Mouse (Mus musculus) thymus, adult 2 months (tissue): ENCODE measurements around the gene Atp5b. TPM values are rescaled to one million over a fixed set of nuclear protein-coding genes. Genes with fewer than 3 reads are reported as not detected.

Source experiments
- DNase-seq: peaks from one replicate; pipeline ENCODE4 v3.0.0; 2021
- H3K27ac ChIP-seq: fragments of 200-500 bp; 2 replicates; pipeline ENCODE4 v1.5.1; 2012; ENCODE audit warnings: low read length, control low read depth; ENCODE audit not compliant: control insufficient read depth, insufficient read depth
- H3K27me3 ChIP-seq: fragments of 200-500 bp; 2 replicates; pipeline ENCODE4 v1.6.1; 2012; ENCODE audit warnings: mild to moderate bottlenecking, low read length, moderate library complexity, mixed read lengths; ENCODE audit not compliant: control insufficient read depth, insufficient read depth
- H3K36me3 ChIP-seq: fragments of 200-500 bp; 2 replicates; pipeline ENCODE4 v1.6.1; 2012; ENCODE audit warnings: mild to moderate bottlenecking, low read length, moderate library complexity; ENCODE audit not compliant: control insufficient read depth, insufficient read depth
- H3K4me1 ChIP-seq: fragments of 200-500 bp; replicated peaks from 2 replicates; pipeline ENCODE4 v1.6.1; 2012; ENCODE audit warnings: low read length; ENCODE audit not compliant: control insufficient read depth, insufficient read depth
- H3K4me3 ChIP-seq: fragments of 200-500 bp; 2 replicates; pipeline ENCODE4 v1.5.1; 2012; ENCODE audit warnings: mild to moderate bottlenecking, low read length, control low read depth, moderate library complexity; ENCODE audit not compliant: control insufficient read depth, insufficient read depth
- CTCF ChIP-seq: fragments of 200-500 bp; IDR thresholded peaks from 2 replicates; pipeline ENCODE4 v1.5.1; 2012; ENCODE audit warnings: mild to moderate bottlenecking, control low read depth, low read length, moderate library complexity, borderline replicate concordance; ENCODE audit not compliant: control insufficient read depth, poor library complexity, insufficient read depth; ENCODE audit errors: extremely low read depth
- POLR2A ChIP-seq: fragments of 200-500 bp; IDR thresholded peaks from 2 replicates; pipeline ENCODE4 v1.6.1; 2012; ENCODE audit warnings: mild to moderate bottlenecking, low read length, control low read depth, moderate library complexity; ENCODE audit not compliant: control insufficient read depth, poor library complexity, insufficient read depth; ENCODE audit errors: extremely low read depth
- WGBS: fragments of 180-500 bp; shearing (Covaris S2); methylation state at CpG from one replicate; pipeline ENCODE4 v1.1.7; 2018; 5-methylcytosine and 5-hydroxymethylcytosine counted together
- polyA plus RNA-seq: library from polyadenylated mRNA; depleted of rRNA; stranded (reverse); fragments of >200 nt; gene quantifications from 2 replicates; pipeline ENCODE4 v1.2.3, GENCODE M21; 2012; rRNA removed

Atp5b gene
- polyA plus RNA-seq, result 3,947 and 4,074 TPM in 2 replicates

DNA sequence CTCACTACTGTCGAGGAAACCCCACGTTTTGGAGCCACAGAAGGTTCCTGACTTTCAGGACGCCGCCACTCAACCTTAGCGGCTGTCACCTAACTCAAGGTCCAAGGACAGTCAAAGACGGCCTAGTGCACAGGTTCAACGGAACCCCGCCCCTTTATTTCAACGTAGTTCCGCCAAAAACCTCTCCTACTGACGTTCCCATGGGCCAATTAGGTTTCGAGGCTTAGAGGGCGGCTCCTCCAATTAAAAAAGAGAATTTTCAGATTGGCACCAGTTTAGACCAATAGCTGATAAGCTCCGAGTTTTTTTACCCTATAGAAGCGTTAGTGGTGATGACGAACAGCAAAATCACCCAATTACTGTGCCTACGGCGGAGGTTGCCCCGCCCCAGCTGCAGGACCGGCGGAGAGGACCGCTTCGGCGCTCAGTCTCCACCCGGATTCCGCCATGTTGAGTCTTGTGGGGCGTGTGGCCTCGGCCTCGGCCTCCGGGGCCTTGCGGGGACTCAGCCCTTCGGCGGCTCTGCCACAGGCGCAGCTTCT, at the start of gene Atp5b:
Gene Atp5b, plus strand, starts transcription at position 394 of the 542 bp plus-strand sequence.
- TF ChIP-seq CTCF, result no peak
- peak; percentile 79 for TF ChIP-seq POLR2A
- peaks cover 5% of the 10 kb centered on the region; the same call in 1 of the 2 replicates for H3K4me1 ChIP-seq

DNA sequence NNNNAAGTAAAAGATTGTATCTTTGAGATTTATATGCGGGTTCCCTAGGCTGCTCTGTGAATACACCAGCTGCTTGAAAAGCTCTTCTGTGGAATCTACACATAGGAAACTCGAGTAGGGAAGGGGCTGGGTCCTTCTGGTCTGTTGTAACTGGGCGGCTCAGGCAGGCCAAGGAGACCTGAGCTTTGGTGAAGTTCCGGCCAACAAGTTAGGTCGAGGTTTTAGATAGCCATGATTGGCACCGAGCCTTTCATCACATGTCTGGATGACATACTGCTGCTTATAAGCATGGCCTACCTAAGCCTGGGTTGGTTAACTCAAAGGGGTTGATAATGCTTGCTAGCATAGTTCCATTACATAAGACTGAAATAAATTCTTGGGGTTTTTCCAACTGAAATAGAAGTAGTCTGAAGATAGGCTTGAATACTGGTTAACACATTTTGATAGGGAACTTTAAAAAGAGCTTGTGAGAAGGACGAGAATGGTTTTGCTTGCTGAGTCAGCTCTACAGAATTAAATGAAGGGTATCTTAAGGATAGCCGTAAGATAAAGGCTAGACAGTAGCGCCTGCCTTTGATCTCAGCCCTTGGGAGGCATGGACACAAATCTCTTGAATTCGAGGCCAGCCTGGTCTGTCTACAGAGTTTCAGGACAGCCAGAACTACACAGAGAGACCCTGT, 46.2 kb upstream of the Atp5b start:
- H3K4me1 ChIP-seq, result peaks cover 23% of the 10 kb centered on the region
- H3K27me3 ChIP-seq, result no peaks in the 10 kb centered on the region
- 8% methylated on average over 10 of the region's 10 CpGs for WGBS
- no peak overlapping the region for H3K27ac ChIP-seq
- TF ChIP-seq POLR2A, result no peak
- TF ChIP-seq CTCF, result no peak
- peak overlapping the region; percentile 38 for H3K4me3 ChIP-seq
- no peak for DNase-seq
- H3K36me3 ChIP-seq, result peaks cover 22% of the 10 kb centered on the region

More for the DNA sequence above, at the start of gene Atp5b:
- peak; percentile 98 for DNase-seq
- H3K4me3 ChIP-seq, result peak within 1 kb of the TSS; percentile 92
- WGBS, result under 1% methylated on average over 34 of the region's 34 CpGs
- H3K27me3 ChIP-seq, result no peaks in the 10 kb centered on the region
- peaks cover 34% of the 10 kb centered on the region for H3K36me3 ChIP-seq
- peak within 1 kb of the TSS; percentile 76 for H3K27ac ChIP-seq

DNA sequence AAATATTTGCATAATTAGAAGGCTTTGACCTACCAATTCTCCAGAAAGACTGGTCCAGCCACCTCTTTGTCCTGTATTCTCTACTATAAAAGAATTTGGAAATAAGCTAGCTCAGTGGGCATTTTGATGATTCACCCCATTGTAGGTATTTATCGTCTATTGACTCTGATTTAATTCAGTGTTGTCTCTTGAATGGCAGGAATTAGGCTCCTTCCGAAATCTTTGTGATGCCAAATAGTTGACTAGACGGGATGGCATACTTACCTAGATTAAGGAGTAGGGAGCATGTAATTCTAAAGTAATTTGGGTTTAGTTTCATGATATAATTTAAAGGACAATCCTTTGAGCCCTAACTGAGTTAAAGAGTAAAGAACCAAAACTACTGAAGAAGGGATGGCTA, 45.2 kb upstream of the Atp5b start:
- Histone ChIP-seq H3K36me3 (peaks cover 24% of the 10 kb centered on the region), H3K4me3 (no peak overlapping the region), H3K4me1 (peaks cover 31% of the 10 kb centered on the region), H3K27me3 (no peaks in the 10 kb centered on the region), H3K27ac (no peak overlapping the region)
- no peak for DNase-seq
- 89% methylated on average over 3 of the region's 3 CpGs for WGBS
- TF ChIP-seq POLR2A, result no peak

DNA sequence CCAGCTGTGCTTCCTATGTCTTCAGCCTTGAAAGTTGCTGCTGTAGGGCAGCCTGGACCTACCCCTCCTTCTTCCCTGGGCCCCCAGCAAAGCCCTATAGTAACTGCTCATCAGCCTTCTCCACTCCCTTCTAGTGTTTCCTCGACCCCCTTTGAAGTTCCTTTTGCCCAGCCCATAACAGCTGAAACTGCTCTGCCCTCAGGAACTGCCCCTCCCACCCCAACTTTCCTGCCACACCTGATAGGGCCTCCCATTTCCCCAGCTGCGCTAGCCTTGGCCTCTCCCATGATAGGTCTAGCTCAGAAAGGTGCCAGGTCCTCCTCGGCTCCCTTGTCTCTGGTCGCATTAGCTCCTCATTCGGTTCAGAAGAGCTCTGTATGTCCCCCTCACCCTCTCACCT, 43.9 kb upstream of the Atp5b start:
- peaks cover 26% of the 10 kb centered on the region for H3K36me3 ChIP-seq
- DNase-seq, result peak; percentile 43
- no peaks in the 10 kb centered on the region for H3K27me3 ChIP-seq
- H3K4me3 ChIP-seq, result no peak overlapping the region
- TF ChIP-seq POLR2A (no peak), CTCF (no peak)
- peaks cover 40% of the 10 kb centered on the region for H3K4me1 ChIP-seq
- H3K27ac ChIP-seq, result no peak overlapping the region; the same call in 1 of the 2 replicates
- 12% methylated on average over 5 of the region's 5 CpGs for WGBS

DNA sequence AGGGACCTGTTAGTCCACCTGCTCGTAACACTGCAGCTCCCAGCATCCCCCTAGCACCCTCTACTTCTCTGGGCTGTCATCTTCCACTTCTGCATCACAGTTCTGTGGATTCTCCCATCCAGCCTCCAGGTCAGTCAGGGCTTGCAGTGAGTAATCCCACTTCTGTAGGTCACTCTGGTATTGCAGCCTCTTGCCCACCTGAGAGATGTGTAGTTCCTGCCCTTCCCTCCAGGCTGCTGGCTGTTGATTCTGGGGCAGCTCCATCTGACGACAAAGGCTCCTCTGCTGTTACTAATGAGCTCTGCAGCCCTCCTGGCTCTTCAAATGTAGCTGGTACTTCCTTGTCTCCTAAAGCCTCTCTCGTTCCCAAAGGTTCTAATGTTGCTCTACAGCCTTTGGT, 43.2 kb upstream of the Atp5b start:
- WGBS, result 93% methylated on average over 3 of the region's 3 CpGs
- peaks cover 39% of the 10 kb centered on the region for H3K4me1 ChIP-seq
- H3K36me3 ChIP-seq, result peaks cover 30% of the 10 kb centered on the region
- no peak for TF ChIP-seq CTCF
- no peak for TF ChIP-seq POLR2A
- no peaks in the 10 kb centered on the region for H3K27me3 ChIP-seq
- H3K4me3 ChIP-seq, result no peak overlapping the region
- no peak overlapping the region; the same call in 1 of the 2 replicates for H3K27ac ChIP-seq
- no peak for DNase-seq

DNA sequence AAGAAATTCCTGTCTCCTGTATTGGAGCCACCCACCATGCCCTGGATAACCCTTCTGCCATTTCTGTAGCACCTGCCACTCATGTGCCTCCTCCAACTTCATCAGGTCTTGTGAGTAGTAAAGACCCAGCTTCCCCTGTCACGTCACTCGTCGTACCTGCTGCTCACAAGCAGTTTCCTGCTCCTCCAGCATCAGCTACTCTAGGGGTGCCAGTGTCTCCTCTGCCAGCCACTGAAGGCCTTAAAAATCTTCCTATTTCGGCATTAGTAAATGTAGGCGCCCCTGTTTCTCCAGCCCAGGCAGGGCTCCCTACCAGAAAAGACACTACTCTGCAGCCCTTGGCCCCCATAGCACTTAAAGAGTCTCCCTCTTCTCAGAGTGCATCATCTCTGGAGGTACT, 42.8 kb upstream of the Atp5b start:
- WGBS, result 90% methylated on average over 5 of the region's 5 CpGs

DNA sequence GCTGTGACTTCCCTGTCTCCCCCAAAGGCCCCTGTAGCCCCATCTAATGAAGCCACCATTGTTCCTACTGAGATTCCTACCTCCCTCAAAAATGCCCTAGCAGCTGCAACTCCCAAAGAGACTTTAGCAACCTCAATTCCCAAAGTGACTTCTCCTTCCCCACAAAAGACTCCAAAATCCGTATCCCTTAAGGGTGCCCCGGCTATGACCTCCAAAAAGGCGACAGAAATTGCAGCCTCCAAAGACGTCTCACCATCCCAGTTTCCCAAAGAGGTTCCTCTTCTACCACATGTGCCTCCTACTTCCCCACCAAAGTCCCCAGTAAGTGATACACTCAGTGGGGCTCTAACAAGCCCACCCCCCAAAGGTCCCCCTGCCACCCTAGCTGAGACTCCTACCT, 41.4 kb upstream of the Atp5b start:
- WGBS, result 95% methylated on average over 4 of the region's 4 CpGs
- peaks cover 44% of the 10 kb centered on the region for H3K36me3 ChIP-seq
- no peak overlapping the region for H3K27ac ChIP-seq
- no peaks in the 10 kb centered on the region for H3K27me3 ChIP-seq
- TF ChIP-seq POLR2A (no peak), CTCF (no peak)
- H3K4me1 ChIP-seq, result peaks cover 37% of the 10 kb centered on the region
- no peak overlapping the region for H3K4me3 ChIP-seq
- DNase-seq, result no peak

More for the DNA sequence above, 42.8 kb upstream of the Atp5b start:
- Histone ChIP-seq H3K4me1 (peaks cover 38% of the 10 kb centered on the region), H3K36me3 (peaks cover 30% of the 10 kb centered on the region), H3K27ac (no peak overlapping the region), H3K27me3 (no peaks in the 10 kb centered on the region), H3K4me3 (no peak overlapping the region)
- no peak for DNase-seq
- TF ChIP-seq CTCF, result no peak
- TF ChIP-seq POLR2A, result no peak
